Mouse (Mus musculus) bone marrow, adult 2 months (tissue): Measurements from ENCODE around the gene Ly6g6d. TPM values are rescaled to one million over a fixed set of nuclear protein-coding genes. Genes with fewer than 3 reads are reported as not detected.

ENCODE experiments used
- H3K27ac ChIP-seq: fragments of 200-500 bp; 2 replicates; pipeline ENCODE4 v1.5.1; 2012; ENCODE audit warnings: low read depth, mild to moderate bottlenecking, control low read depth, inconsistent platforms, low read length; ENCODE audit not compliant: control insufficient read depth, poor library complexity, insufficient read depth
- H3K4me1 ChIP-seq: fragments of 200-500 bp; 2 replicates; pipeline ENCODE4 v1.6.1; 2011; ENCODE audit warnings: low read length; ENCODE audit not compliant: control insufficient read depth, insufficient read depth
- H3K4me3 ChIP-seq: fragments of 200-500 bp; replicated peaks from 2 replicates; pipeline ENCODE3; 2011; ENCODE audit warnings: mild to moderate bottlenecking, low read depth, low read length, control low read depth; ENCODE audit not compliant: control insufficient read depth
- CTCF ChIP-seq: fragments of 200-500 bp; IDR thresholded peaks from 2 replicates; pipeline ENCODE4 v1.5.1; 2011; ENCODE audit warnings: low read length, control low read depth; ENCODE audit not compliant: control insufficient read depth, insufficient read depth
- POLR2A ChIP-seq: fragments of 200-500 bp; IDR thresholded peaks from 2 replicates; pipeline ENCODE4 v1.6.1; 2011; ENCODE audit warnings: low read depth, mild to moderate bottlenecking, control low read depth, low read length, borderline replicate concordance; ENCODE audit not compliant: control insufficient read depth
- WGBS: fragments of 180-500 bp; shearing (Covaris S2); methylation state at CpG from one replicate; pipeline ENCODE4 v1.1.7; 2018; 5-methylcytosine and 5-hydroxymethylcytosine counted together
- polyA plus RNA-seq: library from polyadenylated mRNA; stranded (reverse); fragments of >200 nt; gene quantifications from 2 replicates; pipeline ENCODE4 v1.2.4, GENCODE M21; 2011; ENCODE audit warnings: low replicate concordance; ENCODE audit not compliant: missing spikeins, insufficient read depth, insufficient read length

Ly6g6d gene
- polyA plus RNA-seq, 1 experiment = 26.2 TPM

- WGBS = 78% methylated on average over 15 of the region's 15 CpGs
- no peak for TF ChIP-seq CTCF
- no peak for TF ChIP-seq POLR2A
- H3K4me1 ChIP-seq = no peaks in the 10 kb centered on the region
- no peak overlapping the region for H3K27ac ChIP-seq
- no peak overlapping the region for H3K4me3 ChIP-seq
These were observed 16.9 kb upstream of the Ly6g6d start for GRCm38 (mm10) chr17:35094475-35095365.

- Histone ChIP-seq H3K4me1 (no peaks in the 10 kb centered on the region; the same call in 1 of the 2 replicates), H3K4me3 (no peak overlapping the region), H3K27ac (no peak overlapping the region)
- 80% methylated on average over 14 of the region's 14 CpGs for WGBS
- no peak for TF ChIP-seq CTCF
- TF ChIP-seq POLR2A = no peak
These were observed 14.7 kb upstream of the Ly6g6d start for GRCm38 (mm10) chr17:35092403-35093198.

- peak overlapping the region; percentile 14 for H3K27ac ChIP-seq
These were observed 12.5 kb upstream of the Ly6g6d start for GRCm38 (mm10) chr17:35090166-35090932.

GRCm38 (mm10) chr17:35088825-35089644, 11.2 kb upstream of the Ly6g6d start, which contains the start of gene Abhd16a:
TSS of gene Abhd16a (plus strand) at chr17:35089263.
- 2% methylated on average over 67 of the region's 67 CpGs for WGBS
- Histone ChIP-seq H3K4me1 (no peaks in the 10 kb centered on the region; the same call in none of the 2 replicates), H3K27ac (peak within 1 kb of the TSS; percentile 97), H3K4me3 (peak within 1 kb of the TSS; percentile 71)
- peak; percentile 82; the same call in 1 of the 2 replicates for TF ChIP-seq POLR2A
- TF ChIP-seq CTCF = no peak

More at GRCm38 (mm10) chr17:35090166-35090932, 12.5 kb upstream of the Ly6g6d start:
- H3K4me1 ChIP-seq = no peaks in the 10 kb centered on the region; the same call in 1 of the 2 replicates
- TF ChIP-seq POLR2A (peak; percentile 50; the same call in 1 of the 2 replicates), CTCF (no peak)
- 65% methylated on average over 8 of the region's 8 CpGs for WGBS
- H3K4me3 ChIP-seq = peak overlapping the region; percentile 44

GRCm38 (mm10) chr17:35088151-35088550, 10.3 kb upstream of the Ly6g6d start:
- 31% methylated on average over 2 of the region's 2 CpGs for WGBS
- Histone ChIP-seq H3K4me1 (no peaks in the 10 kb centered on the region; the same call in none of the 2 replicates), H3K4me3 (no peak overlapping the region), H3K27ac (no peak overlapping the region)
- no peak for TF ChIP-seq CTCF
- TF ChIP-seq POLR2A = no peak

- 59% methylated on average over 7 of the region's 7 CpGs for WGBS
- TF ChIP-seq POLR2A = no peak
- no peak for TF ChIP-seq CTCF
- H3K4me1 ChIP-seq = no peaks in the 10 kb centered on the region; the same call in none of the 2 replicates
- H3K4me3 ChIP-seq = peak within 1 kb of the TSS; percentile 15
- H3K27ac ChIP-seq = 0 out of 2 replicates have a peak within 1 kb of the TSS, but pooled peaks have one; percentile 9
These were observed 7.5 kb upstream of the Ly6g6d start, which contains the start of gene Ly6g6f for GRCm38 (mm10) chr17:35085208-35085865. TSS of gene Ly6g6f (minus strand) at chr17:35085610.

GRCm38 (mm10) chr17:35083929-35084497, 6.1 kb upstream of the Ly6g6d start:
- TF ChIP-seq CTCF (no peak), POLR2A (no peak)
- WGBS = 57% methylated on average over 3 of the region's 3 CpGs
- no peaks in the 10 kb centered on the region; the same call in none of the 2 replicates for H3K4me1 ChIP-seq

More at GRCm38 (mm10) chr17:35083929-35084497, 6.1 kb upstream of the Ly6g6d start:
- no peak overlapping the region for H3K4me3 ChIP-seq
- no peak overlapping the region for H3K27ac ChIP-seq
